Mouse (Mus musculus) R1 (cell line): ENCODE measurements at regions not wholly inside any gene's neighbourhood (a gene's known extent, or its start where the extent isn't known, plus 50 kb on each side); places are given as distances from the start of the nearest gene placed in this dataset.
"Not testable (repeated sequence)": the region's sequence is repeated elsewhere in the genome, so short reads cannot be mapped to it uniquely, and the experiment has no call there.

Experiments used
- DNase-seq: peaks from one replicate; pipeline ENCODE4 v3.0.0-alpha.2; 2018; ENCODE audit warnings: low read depth, low spot score

DNA sequence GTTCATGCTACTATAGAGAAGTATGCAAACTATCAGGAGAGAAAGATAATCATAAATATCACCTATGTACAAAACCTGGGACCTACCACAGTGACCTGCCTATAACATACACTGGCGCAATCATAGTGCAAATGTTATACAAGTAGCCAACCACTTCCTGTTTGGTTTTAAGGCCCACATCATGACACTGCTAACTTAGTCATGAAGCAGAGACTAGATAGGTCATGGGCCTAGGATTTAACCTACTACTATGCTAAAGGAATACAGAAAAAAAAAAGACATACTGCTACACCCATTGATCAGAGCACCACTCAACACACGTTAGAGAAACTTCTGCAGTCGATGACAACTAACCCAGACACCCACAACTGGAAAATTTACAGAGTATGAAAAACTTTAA lies 498.6 kb upstream of the Acvr2a start:
- DNase-seq, result no peak

DNA sequence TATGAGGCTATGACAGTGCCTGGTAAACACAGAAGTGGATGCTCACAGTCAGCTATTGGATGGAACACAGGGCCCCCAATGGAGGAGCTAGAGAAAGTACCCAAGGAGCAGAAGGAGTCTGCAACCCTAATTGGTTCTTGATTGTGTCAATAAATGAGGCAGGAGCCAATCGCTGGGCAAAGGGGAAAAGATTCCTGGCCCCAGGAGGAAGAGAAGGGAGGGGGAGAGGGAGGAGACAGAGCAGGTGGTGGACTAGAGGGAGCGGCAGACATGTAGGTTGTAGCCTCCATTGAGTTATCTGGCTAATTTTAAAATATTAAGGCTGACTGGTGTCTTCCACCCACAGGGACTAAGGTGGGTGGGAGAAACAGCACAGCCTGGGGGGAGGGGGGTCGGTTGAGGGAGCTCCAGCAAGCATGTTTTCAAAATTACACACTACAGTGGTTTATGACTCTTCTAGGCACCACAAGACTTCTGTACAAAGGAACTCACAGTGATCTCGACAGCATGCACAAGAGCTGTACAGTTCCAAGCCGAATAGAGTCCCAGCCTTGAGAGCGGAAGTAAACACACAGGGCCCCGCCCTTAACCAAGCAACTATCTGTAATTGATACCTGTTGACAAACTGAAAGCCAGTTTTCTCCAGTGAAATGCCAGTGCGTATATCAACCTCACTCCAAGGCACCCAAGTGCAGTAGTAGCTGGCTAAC lies 497.6 kb upstream of the Acvr2a start:
- peak; percentile 69 for DNase-seq

DNA sequence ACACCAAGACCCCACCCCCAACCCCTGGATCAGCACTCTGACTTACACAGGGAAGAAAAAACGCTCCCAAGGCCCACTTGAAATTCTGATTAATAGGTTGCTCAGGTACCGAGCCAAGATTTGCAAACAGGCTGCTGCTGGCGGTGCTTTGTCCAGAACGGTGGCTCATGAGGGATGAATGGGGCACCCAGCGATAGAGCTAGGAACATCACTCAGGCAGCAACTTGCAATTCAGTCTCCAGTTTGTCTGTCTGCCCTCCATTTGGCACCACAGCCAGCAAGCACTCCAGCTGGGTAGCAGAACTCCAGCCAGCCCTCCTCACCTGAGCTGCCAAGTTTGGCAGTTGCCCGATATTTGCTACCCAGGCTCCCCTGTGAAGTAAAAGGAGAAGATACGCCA lies 496.1 kb upstream of the Acvr2a start:
- no peak for DNase-seq

DNA sequence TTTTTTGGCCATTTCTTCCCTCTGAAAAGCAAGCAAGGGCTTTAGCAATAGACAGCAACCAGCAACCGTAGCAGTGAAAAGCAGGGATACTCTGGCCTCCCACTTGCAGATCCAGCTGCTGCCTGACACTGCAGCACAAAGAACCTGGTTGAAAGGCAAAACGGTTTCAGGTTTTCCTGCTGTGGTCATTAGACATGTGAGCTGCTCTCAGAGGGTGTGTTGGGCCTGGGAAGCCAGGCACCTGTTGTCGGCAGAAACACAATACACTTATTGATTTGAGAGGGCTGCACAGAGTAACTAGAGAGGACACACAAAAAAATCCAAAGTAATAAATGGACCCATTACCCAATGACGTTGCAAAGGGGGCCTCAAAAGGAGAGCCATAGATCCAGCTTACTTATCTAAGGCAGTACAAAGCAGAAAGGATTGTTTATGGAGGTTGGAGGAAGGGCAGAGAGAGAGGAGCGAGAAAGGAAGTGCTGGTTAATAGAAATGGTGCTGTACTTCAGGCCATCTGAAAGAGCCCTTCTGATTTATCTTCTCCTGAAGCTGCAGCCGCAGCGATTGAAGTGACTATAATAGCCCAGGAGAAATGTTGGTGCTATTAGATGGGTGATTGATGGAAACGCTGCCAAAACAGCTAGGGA lies 495.4 kb upstream of the Acvr2a start:
- DNase-seq, result no peak

DNA sequence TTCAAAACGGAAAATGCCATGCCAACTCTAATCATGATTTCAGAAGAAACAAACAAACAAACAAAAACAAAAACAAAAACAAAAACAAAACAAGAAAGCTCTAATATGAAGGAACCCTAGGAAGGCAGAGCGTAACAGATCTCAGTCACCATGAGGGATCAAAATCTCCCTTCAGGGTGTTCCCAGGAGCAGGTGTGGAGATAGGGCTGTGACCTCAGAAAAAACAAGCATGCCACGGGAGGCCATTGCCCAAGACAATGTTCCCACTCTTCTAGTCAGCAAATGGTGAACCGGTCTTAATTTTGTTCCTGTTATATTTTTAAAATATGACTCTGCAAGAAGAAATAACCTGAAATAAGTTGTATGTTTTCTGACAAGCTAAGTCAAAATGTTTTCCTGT lies 492.4 kb upstream of the Acvr2a start:
- DNase-seq, result no peak

DNA sequence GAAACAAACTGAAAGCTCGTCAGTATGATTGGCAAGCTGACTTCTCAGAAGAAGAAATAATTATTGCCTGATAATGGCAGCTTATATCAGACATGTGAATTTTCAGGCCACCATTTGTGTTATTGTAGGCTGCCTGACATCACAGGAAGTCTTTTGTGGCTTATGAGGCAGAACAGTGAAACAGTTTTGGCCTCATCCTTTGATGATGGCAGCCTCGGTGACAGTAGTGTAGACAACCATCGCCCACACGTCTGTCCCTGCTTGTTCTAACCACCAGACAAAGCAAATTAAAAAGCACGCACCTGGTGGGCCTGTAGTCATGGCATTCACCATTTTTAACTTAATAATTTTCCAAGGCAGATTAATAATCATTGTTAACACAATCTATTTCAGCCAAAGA lies 491.6 kb upstream of the Acvr2a start:
- DNase-seq, result no peak

DNA sequence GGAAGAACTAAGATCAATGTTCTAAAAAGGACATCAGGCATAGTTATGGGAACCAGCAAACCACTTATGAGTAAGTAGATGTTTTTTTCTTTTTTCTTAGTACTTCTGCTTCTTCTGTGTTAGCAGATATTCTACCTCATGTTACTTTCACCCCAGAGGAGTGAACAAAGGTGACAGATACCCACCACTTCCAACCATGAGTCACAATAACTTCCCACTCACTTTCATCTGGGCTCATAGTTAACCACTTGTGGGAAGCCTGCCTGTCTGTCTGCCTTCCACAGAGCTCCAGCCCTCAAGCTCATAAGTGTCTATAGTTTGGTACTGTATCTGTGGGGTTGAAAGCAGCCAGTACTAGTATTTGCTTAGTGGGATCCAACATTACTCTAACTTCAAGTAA lies 485.7 kb upstream of the Acvr2a start:
- DNase-seq, result no peak

DNA sequence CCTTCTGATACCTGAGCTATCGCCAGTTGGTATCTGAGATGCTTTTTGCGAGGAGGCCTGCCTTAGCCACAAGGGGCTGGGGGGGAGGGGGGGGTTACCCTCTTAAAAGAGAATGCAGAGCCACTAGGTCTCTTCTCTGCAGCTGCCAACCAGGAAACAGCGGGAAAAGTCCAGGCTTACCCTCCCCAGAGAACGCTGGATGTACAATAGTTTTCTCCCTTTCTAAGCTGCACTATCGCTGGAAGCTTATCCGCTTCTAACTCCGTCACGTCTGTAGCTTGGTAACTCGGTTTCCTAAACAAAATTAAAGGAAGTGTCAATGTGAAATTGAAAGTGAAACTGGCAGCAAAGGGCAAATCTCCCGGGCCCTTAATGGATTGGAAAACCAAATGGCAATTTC lies 481.1 kb upstream of the Acvr2a start:
- no peak for DNase-seq

DNA sequence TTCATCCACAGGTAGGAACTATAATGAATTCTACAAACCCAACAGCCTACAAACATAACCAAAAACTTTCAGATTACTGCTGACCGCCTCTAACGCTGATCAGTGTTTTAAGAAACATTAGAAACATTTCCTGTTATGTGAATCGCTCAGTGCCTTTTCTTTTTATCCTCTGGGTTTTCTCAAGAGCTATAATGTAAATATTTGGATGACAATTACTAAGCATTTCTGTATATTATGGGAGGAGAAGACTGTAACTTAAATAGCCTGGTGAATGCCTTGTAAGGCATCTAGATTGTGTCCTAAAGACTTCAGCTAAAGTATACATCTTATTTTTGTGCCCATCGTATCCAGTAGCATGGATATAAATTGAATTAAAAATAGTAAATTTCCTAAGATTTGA lies 465.9 kb upstream of the Acvr2a start:
- DNase-seq, result no peak

DNA sequence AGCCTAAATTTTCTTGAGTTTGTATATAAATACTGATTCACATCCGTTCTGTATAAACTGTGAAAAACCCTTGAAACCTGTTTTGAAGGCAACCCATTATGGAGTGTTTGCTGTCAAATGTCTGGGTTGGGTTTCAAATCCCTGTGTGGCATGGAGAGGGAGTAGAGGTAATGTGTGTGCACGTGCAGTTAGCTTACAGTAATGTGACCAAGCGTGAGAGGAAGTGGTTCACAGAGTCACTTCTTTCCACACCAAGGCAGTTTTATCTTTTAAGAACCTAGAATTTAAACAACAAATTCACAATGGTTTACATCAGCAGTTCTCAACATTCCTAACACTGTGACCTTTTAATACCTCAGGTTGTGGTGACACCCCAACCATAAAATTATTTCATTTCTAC lies 464.1 kb upstream of the Acvr2a start:
- DNase-seq, result no peak

DNA sequence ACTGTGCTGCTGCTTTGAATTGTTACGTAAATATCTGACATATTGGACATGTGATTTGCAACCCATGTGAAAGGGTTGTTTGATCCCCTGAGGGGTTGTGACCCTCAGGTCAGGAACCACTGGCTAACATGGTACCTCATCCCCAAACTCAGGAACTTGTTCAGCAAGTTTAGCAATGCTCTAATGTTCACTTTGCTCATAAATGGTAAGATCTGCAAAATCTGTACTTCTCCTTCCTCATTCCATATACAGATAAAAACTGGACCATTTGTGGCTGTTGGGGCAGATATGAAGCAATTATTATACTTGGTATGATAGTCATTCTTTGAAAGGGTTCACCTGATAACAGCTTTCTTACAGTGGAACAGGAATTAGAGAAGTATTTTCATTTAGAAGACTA lies 463.7 kb upstream of the Acvr2a start:
- DNase-seq, result no peak

DNA sequence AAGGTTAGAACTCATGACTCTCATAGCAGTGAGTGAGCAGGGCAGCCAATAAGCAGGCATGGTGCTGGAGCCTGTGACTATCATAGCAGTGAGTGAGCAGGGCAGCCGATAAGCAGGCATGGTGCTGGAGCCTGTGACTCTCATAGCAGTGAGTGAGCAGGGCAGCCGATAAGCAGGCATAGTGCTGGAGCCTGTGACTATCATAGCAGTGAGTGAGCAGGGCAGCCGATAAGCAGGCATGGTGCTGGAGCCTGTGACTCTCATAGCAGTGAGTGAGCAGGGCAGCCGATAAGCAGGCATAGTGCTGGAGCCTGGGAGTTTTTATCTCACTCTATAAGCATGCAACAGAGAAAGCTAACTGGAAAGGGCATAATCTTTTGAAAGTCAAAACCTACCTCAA lies 442.3 kb upstream of the Acvr2a start:
- not testable (repeated sequence) for DNase-seq

DNA sequence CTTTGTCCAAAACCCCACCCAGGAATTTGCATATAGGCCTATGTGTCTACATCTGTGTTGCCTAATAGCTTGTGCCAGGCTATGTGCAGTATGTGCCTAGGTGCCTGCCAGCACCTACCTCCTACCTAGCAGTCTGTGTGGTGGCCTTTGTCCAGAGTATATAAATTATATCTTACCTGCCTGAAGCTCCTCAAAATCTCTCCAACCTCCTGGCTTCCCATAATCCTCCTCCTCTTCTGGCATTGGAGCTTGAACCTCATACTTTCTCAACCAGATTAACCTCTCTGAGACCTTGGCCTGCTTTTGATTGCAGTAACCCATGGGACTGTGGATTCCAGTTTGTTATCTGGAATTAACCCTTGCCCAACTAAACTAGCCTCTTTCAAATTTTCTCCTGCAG lies 440.8 kb upstream of the Acvr2a start:
- no peak for DNase-seq

DNA sequence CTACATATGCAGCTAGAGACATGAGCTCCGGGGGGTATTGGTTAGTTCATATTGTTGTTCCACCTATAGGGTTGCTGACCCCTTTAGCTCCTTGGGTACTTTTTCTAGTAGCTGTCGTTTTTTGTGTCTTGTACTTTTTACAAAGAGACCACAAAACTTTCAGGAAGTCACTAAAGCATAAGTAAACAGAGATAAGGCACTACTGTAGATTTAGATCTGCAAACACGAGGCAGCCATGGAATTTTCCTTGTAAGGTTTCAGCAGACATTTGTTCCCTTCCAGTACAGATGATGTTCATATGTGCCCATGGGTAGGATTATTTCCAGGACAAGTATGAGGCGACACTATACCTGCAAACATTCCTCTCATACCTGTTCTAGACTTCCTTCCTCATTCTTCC lies 439.6 kb upstream of the Acvr2a start:
- no peak for DNase-seq

DNA sequence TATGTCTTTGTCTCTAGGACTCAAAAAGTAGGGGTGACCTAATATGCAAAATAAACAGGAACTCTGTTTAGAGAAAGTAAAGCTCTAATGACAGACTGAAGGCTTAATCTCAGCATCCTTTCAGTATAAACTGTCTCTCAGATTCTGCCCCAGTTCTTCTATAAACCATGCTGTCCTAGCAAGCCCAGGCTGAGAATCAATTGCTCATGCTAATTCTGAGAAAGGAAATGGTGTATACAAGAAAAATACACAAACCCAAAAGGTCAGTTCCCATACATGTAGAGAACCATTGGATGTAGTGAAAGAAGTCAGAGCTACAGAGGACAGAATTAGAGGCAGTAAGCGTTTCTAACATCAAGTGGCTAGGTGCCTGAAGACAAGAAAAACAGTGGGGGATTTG lies 435.7 kb upstream of the Acvr2a start:
- DNase-seq, result no peak

DNA sequence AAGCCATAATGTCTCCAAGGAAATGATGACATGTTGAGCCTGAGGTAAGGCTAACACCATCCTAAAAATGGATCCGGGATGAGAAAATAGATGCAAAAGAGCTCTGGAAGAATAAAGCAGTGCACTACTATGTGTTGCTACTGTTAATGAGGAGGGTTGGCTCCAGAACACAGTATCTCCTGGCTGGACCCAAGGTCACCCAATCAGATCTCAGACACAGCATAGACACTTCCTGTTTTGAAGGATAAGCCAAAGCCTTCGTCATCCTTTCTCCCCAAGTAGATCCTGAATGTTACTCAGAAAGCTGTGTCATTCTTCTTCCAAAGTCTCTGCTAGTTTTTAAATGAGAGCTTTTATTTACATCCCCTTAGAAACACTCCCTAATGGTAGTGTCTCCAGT lies 435.2 kb upstream of the Acvr2a start:
- DNase-seq, result no peak

DNA sequence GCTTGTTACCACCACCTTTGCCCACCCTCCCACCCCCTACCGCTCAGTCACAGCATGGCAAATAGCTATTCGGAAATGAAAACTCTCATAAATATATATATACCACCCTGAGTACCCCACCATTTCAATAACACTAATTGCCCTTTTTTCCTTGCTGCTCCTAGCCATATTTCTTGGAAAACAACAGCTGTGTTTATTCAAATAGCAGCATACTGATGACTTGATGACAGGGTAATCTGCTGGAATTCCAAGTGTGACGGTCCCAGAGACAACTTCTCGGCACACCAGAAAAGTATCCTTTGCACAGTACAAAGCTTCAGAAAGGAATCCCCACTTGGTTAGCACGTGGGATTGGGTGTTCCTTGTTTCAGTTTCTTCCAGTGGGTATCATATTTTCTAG lies 433.8 kb upstream of the Acvr2a start:
- DNase-seq, result no peak

DNA sequence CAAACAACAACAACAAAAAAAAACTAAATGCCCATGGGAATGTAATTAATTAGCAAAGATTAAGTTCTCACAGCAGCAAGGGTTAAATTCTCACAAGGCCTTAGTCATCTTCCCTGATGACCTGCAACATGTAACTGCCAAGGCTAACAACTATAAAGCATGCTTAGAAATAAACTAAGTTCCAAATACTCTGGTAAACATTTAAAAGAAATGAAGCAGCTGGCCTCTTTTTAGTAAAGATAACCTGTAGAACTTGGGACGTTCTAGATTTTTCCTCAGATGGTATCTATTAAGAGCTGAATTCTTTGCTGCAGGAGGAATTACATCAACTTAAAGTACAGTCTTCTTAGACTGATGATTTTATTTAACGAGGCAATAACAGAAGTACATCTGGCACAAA lies 433.1 kb upstream of the Acvr2a start:
- DNase-seq, result no peak

DNA sequence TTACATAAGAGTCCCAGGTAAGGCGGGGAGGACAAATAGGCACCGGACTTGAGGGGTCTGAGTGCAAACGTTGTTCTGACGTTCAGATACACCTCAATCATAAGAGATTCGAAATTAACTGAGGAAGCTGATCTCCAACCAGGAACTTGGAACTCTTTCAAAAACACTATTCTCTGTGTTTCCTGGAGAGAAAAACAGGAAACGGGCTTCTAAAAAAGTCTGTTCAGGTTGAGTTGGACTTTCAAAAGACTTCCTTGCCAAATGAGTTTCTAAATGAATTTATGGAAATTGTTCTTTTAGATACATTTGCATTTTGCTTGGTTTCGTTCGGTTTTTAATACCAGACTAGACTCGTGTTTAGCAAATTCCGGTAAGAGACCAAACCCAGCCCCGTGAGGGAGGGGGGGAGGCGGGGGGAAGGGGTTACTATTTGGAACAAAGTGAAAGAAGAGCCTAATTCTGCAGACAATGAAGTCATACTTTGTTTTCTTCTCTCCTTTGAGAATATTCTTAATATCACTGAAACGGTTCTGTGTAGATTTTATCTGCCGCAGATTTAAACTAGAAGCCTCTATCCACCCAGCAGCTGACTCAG lies 432.3 kb upstream of the Acvr2a start:
- DNase-seq, result no peak

DNA sequence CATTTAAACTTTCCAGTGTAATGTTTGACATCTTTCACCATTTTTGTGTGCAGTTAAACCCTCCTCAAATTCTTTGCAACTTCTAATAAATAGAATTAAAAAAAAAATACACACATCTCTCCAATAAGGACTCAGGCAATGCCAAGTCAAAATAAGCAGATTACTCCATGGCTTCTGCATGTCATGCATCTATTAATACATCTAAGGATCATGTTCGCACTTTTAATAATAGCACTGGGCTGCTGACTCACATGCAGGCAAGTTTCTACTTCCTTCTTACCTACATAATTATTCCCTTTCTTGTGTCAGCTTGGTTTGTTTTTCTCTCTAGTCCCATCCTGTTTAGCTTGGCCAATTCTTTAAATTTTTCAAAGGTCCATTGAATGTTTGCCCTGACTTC lies 415.4 kb upstream of the Acvr2a start:
- DNase-seq, result no peak

DNA sequence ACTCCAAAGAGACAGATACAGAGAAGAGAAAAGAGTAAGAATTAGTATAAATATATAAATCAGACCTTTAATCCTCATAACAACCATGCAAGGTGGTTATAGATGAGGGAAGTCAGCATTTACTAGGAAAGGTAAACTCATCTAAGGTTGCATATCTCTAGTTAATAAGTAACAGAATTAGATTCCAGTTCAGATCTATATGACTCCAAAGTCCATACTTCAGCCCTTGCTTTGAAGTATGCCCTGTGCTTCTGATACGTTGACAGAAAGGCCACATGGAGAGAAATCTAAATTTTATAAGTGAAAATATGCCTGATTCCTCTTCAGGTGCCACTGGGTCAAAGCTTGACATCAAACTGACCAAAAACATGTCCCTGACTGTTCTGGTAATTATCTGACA lies 414.7 kb upstream of the Acvr2a start:
- DNase-seq, result no peak

DNA sequence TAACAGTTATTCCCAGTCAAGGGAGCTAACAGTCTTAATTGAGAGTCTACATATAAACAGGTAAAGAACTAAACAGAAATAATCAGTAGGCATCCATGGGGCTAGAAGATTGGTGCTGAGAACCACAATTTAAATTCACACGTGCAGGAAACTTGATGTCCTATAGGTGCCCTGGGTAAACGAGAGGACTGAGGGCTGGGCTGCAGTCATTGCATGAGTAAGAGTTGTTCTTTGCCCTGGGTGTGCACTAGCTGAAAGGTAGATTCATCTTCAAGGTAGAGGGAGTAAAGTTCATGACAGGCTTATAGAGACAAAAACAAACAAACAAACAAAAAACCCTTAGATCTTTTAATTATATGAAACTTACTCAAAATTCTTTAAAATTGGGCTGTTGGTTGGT lies 411.1 kb upstream of the Acvr2a start:
- DNase-seq, result no peak

DNA sequence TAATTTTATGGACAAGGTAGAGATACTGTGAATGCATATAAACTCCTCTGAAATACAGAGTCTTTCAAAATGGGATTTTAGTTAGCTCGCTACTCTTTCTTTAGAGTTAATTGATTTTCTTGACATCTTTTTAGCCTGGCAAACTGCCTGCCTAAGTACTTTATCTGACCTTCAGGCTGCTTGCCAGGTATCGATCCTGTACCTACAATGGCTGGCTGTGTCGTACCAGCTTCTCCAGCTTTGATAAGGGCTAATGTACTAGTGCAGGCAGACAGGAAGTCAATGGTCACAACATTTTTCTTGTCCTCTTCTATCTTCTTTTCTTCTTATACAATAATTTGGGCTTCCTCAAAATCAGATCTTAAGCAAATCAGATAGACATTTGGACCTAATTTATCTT lies 409.4 kb upstream of the Acvr2a start:
- DNase-seq, result no peak
